Mouse (Mus musculus) CH12.LX (cell line): ENCODE measurements around the gene Cntrob.

ENCODE experiments used
- CTCF ChIP-seq, 2 experiments: IDR thresholded peaks in 1 of 2; conservative IDR thresholded peaks in 1 of 2; 2 replicates each; pipeline ENCODE4 v1.5.1; 2011 to 2012; ENCODE audit warnings: low read depth in 2 of 2, low read length in 2 of 2, improper control_type of control experiment in 1 of 2, inconsistent platforms in 1 of 2, mild to moderate bottlenecking in 1 of 2, moderate library complexity in 1 of 2
- TCF12 ChIP-seq: IDR thresholded peaks from 2 replicates; pipeline ENCODE4 v1.6.1; 2014; ENCODE audit warnings: low read depth, mild to moderate bottlenecking, inconsistent platforms, low read length, improper control_type of control experiment
- ZNF384 ChIP-seq: IDR thresholded peaks from 2 replicates; pipeline ENCODE4 v1.6.1; 2012; ENCODE audit warnings: low read depth, low read length, improper control_type of control experiment, inconsistent platforms

DNA sequence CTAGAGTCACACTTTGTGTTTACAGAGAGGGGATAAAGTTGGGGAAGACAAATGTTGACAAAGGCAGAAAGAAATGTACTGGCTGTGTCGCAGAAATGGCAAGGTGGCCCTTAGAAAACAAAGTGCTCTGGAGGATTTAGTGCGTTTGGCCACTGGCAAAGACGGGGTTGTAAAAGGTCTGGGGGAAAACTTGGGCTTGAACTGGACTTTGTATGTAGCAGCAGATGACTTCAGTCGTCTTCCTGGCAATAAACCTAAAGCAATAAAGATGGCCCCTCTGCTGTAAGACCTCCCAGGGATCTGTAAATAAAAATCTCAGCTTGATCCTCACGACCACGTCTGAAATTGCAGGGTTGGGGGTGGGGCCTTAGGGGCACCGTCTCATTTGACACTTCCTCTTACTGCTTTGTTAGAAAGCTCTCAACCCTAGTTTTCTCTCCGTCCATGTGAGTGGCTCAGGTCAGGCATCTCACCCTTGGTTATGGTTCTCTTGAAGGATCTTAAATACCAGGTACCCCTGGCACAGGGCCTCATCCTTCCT, 9.2 kb upstream of the Cntrob start:
- no peak for TF ChIP-seq CTCF (conservative IDR thresholded peaks at IDR 0.05 in 1 of 2, IDR thresholded peaks at IDR 0.05 in 1 of 2; ENCODE audit: low read depth in 2 of 2, low read length in 2 of 2)
- no peak for TF ChIP-seq ZNF384
- TF ChIP-seq TCF12, result no peak
